Mouse (Mus musculus) heart, adult 11 months (tissue): ENCODE results near the gene Nek8.

Experiments used
- DNase-seq: peaks from one replicate; pipeline ENCODE4 v3.0.0; 2022

Gene Nek8

GRCm38 (mm10) chr11:78166161-78166560 lies 10.3 kb downstream of the Nek8 start:
- peak; percentile 85 for DNase-seq

GRCm38 (mm10) chr11:78165761-78166109 lies 10.7 kb downstream of the Nek8 start:
- no peak for DNase-seq

GRCm38 (mm10) chr11:78164924-78165760 lies 11.3 kb downstream of the Nek8 start, which contains the start of gene Traf4:
Gene Traf4, minus strand, starts transcription at chr11:78165589.
- peak; percentile 99 for DNase-seq

GRCm38 (mm10) chr11:78164604-78164923 lies 11.9 kb downstream of the Nek8 start:
- peak; percentile 94 for DNase-seq

- peak; percentile 98 for DNase-seq
Measured at GRCm38 (mm10) chr11:78163681-78164603, 12.5 kb downstream of the Nek8 start.

GRCm38 (mm10) chr11:78163045-78163444 lies 13.4 kb downstream of the Nek8 start:
- peak; percentile 94 for DNase-seq

GRCm38 (mm10) chr11:78162504-78162903 lies 14.0 kb downstream of the Nek8 start:
- DNase-seq = peak; percentile 91

- DNase-seq = peak; percentile 89
Measured at GRCm38 (mm10) chr11:78161968-78162367, 14.5 kb downstream of the Nek8 start.

GRCm38 (mm10) chr11:78161169-78161568 lies 15.3 kb downstream of the Nek8 start:
- peak; percentile 90 for DNase-seq

GRCm38 (mm10) chr11:78160675-78161074 lies 15.8 kb downstream of the Nek8 start:
- peak; percentile 89 for DNase-seq

- DNase-seq = peak; percentile 91
Measured at GRCm38 (mm10) chr11:78160171-78160570, 16.3 kb downstream of the Nek8 start.

GRCm38 (mm10) chr11:78159557-78159956 lies 16.9 kb downstream of the Nek8 start:
- DNase-seq = peak; percentile 92

GRCm38 (mm10) chr11:78159096-78159495 lies 17.4 kb downstream of the Nek8 start:
- peak; percentile 96 for DNase-seq

GRCm38 (mm10) chr11:78156156-78156699 lies 20.2 kb downstream of the Nek8 start:
- no peak for DNase-seq

GRCm38 (mm10) chr11:78155674-78156073 lies 20.8 kb downstream of the Nek8 start:
- DNase-seq = no peak

GRCm38 (mm10) chr11:78153778-78154177 lies 22.7 kb downstream of the Nek8 start:
- no peak for DNase-seq

- DNase-seq = peak; percentile 96
Measured at GRCm38 (mm10) chr11:78152299-78153231, 23.9 kb downstream of the Nek8 start.

GRCm38 (mm10) chr11:78151161-78151560 lies 25.3 kb downstream of the Nek8 start:
- no peak for DNase-seq

GRCm38 (mm10) chr11:78146707-78147543 lies 29.6 kb downstream of the Nek8 start:
- peak; percentile 96 for DNase-seq

GRCm38 (mm10) chr11:78146168-78146567 lies 30.3 kb downstream of the Nek8 start:
- peak; percentile 74 for DNase-seq

GRCm38 (mm10) chr11:78143520-78143919 lies 33.0 kb downstream of the Nek8 start:
- peak; percentile 67 for DNase-seq
